ENCODE assay signal across 31 mouse cellular contexts in the genomic region with DNA sequence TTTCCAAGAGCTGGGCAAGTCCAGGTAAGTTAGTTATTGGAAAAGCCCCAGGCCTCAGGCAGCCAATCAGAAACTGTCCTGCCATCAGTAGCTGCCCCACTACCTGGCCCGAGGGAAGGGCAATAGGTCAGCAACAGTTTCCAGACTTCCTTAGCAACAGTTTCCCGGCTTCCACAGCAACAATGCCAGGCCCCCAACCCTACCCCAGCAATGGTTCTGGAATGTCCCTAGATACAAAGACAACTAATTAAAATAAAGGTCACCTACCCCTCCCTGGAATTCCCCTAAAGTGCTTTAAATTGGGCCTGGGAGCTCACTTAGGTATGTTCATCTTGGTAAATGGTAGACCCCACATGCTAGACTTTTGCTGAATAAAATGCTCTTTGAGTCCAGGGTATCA.
"Had no signal": no experiment of that assay in that cellular context is flagged by ENCODE, and none has a peak within 500 bp of the region (broad histone marks: within the 10 kb centered on the region; RNA-seq: fewer than 3 reads in every experiment).

No protein-coding gene starts in this region.

- DNase-seq: left cerebral cortex, postnatal 4 days; liver; liver, embryonic 13.5 days; liver, postnatal 0 days; lung, adult 18-20 months; lung, adult 2 months; lung, embryonic 14.5 days; lung, postnatal 10 days; lung, postnatal 14 days; lung, postnatal 36 days; lung, postnatal 4 days; midbrain, embryonic 14.5 days had no signal

- H3K4me1 ChIP-seq: limb, embryonic 10.5 days; limb, embryonic 12.5 days; limb, embryonic 13.5 days; limb, embryonic 15.5 days; liver, embryonic 12.5 days; liver, embryonic 13.5 days; liver, embryonic 15.5 days; lung, embryonic 15.5 days; megakaryocyte, embryonic 14.5 days; midbrain, embryonic 10.5 days; midbrain, embryonic 12.5 days; midbrain, embryonic 13.5 days; midbrain, embryonic 15.5 days had no signal

- H3K4me2 ChIP-seq: limb, embryonic 12.5 days; limb, embryonic 13.5 days; limb, embryonic 15.5 days; liver, embryonic 11.5 days; liver, embryonic 12.5 days; liver, embryonic 13.5 days; liver, embryonic 15.5 days; lung, embryonic 14.5 days; lung, embryonic 15.5 days; midbrain, embryonic 11.5 days; midbrain, embryonic 12.5 days; midbrain, embryonic 13.5 days; midbrain, embryonic 15.5 days had no signal

- ATAC-seq: liver, embryonic 12.5 days; liver, postnatal 0 days; lung, postnatal 0 days; midbrain, embryonic 13.5 days; midbrain, embryonic 15.5 days; midbrain, embryonic 16.5 days had no signal

- H3K36me3 ChIP-seq: limb, embryonic 10.5 days; limb, embryonic 12.5 days; limb, embryonic 13.5 days; limb, embryonic 15.5 days; liver, embryonic 12.5 days; liver, embryonic 13.5 days; liver, embryonic 15.5 days; lung, embryonic 15.5 days; midbrain, embryonic 10.5 days; midbrain, embryonic 12.5 days; midbrain, embryonic 13.5 days; midbrain, embryonic 15.5 days had no signal

- H3K4me3 ChIP-seq: limb, embryonic 10.5 days; limb, embryonic 12.5 days; limb, embryonic 13.5 days; limb, embryonic 15.5 days; liver, embryonic 12.5 days; liver, embryonic 13.5 days; liver, embryonic 15.5 days; lung, embryonic 15.5 days; megakaryocyte, embryonic 14.5 days; midbrain, embryonic 10.5 days; midbrain, embryonic 12.5 days; midbrain, embryonic 13.5 days; midbrain, embryonic 15.5 days; myocyte had no signal

- H3K27ac ChIP-seq: limb, embryonic 10.5 days; limb, embryonic 12.5 days; limb, embryonic 13.5 days; limb, embryonic 15.5 days; liver, embryonic 12.5 days; liver, embryonic 13.5 days; liver, embryonic 14.5 days; liver, embryonic 15.5 days; lung, embryonic 15.5 days; macrophage; midbrain, embryonic 10.5 days; midbrain, embryonic 12.5 days; midbrain, embryonic 13.5 days; midbrain, embryonic 15.5 days had no signal

- H3K9ac ChIP-seq: limb, embryonic 12.5 days; limb, embryonic 13.5 days; limb, embryonic 15.5 days; liver, embryonic 12.5 days; liver, embryonic 13.5 days; liver, embryonic 14.5 days; liver, embryonic 15.5 days; liver, postnatal 0 days; lung, embryonic 14.5 days; lung, embryonic 15.5 days; midbrain, embryonic 12.5 days; midbrain, embryonic 13.5 days; midbrain, embryonic 15.5 days had no signal

- H3K27me3 ChIP-seq: limb, embryonic 12.5 days; limb, embryonic 13.5 days; limb, embryonic 15.5 days; liver, embryonic 12.5 days; liver, embryonic 13.5 days; liver, embryonic 15.5 days; lung, embryonic 15.5 days; megakaryocyte, embryonic 14.5 days; midbrain, embryonic 12.5 days; midbrain, embryonic 13.5 days; midbrain, embryonic 15.5 days had no signal

- H3K9me3 ChIP-seq: limb, embryonic 10.5 days; limb, embryonic 12.5 days; limb, embryonic 13.5 days; limb, embryonic 15.5 days; liver, embryonic 12.5 days; liver, embryonic 13.5 days; liver, embryonic 15.5 days; lung, embryonic 15.5 days; midbrain, embryonic 10.5 days; midbrain, embryonic 12.5 days; midbrain, embryonic 13.5 days; midbrain, embryonic 15.5 days had no signal
